Mouse (Mus musculus) heart, postnatal 14 days (tissue): ENCODE data around the gene Rap1gds1. TPM values are rescaled to one million over a fixed set of nuclear protein-coding genes. Genes with fewer than 3 reads are reported as not detected.

Experiments used
- DNase-seq, 2 experiments: peaks; one replicate each; pipeline ENCODE4 v3.0.0; 2021 to 2022
- intact Hi-C: fragments of 180-260 bp; cut with DNase I; formaldehyde crosslinking; loops from one replicate; pipeline ENCODE4 v1.15.1; 2025
- long read RNA-seq, 2 experiments: library from polyadenylated mRNA; stranded (forward); transcript quantifications; one replicate each; pipeline ENCODE4 v2.0.0; 2021
- total RNA-seq, 2 experiments: library from RNA; stranded (reverse); gene quantifications; 2 replicates each; pipeline ENCODE4 v1.2.3; 2021

The Rap1gds1 gene
- 10 to 100 TPM; 32.7 to 35.5 TPM for total RNA-seq
- long read RNA-seq, experiment 1, transcript Rap1gds1-201 (14 exons, 3,383 nt), result minor isoform, 9 of 35 reads
- long read RNA-seq, experiment 1, transcript Rap1gds1-202 (15 exons, 3,669 nt), result major isoform, 14 of 35 reads
- long read RNA-seq, experiment 1, partial matches to known transcripts, result 4 of 35 reads
- long read RNA-seq, experiment 1, other reads (novel, unspliced or antisense), result 7 of 35 reads
- long read RNA-seq, experiment 2, transcript Rap1gds1-202 (15 exons, 3,669 nt), result major isoform, 11 of 33 reads
- long read RNA-seq, experiment 2, transcript Rap1gds1-201 (14 exons, 3,383 nt), result minor isoform, 7 of 33 reads
- long read RNA-seq, experiment 2, partial matches to known transcripts, result 6 of 33 reads
- long read RNA-seq, experiment 2, other reads (novel, unspliced or antisense), result 6 of 33 reads

DNA sequence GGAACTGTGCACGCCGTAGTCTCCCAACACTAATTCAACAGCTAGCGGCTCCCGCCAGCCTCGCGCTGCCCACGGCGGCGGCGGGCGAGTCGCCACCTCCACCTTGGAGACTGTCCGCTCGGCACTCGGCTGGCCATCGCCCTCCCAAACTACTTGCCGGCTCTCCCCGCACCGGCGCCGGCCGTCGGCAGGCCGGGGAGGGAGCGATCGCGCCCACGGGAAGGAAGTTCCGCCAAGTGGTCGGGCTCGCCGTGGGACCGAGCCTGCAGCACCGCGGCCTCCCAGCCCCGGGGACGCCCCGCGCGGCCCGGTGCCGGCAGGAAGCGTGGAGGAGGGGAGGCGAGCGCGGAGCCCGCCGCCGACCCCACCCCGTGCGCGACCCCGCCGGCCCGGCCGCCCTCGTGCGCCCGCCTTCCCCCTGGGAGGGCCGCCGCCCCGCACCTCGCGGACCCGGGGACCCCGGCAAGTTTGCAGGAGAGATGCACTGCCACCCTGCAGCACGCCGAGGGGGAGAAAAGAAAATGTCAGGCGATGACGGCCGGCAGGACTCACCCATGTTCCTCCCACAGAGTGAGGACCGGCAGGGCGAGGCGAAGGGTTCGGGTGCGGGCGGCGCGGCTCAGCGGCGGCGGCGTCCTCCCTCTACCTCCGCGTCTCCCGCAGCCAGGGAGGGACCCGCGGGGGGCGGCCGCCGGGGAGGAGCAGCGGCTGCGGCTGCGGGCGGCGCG is at the start of gene Rap1gds1:
Gene Rap1gds1, minus strand, starts transcription at position 718 of the 728 bp plus-strand sequence.
- peak; percentile 72 to 78 for DNase-seq
- intact Hi-C loops, result loop anchor here (10.0 kb wide), 2 partner anchors 110 to 550 kb away; partner anchors contain the start of gene Eif4e

DNA sequence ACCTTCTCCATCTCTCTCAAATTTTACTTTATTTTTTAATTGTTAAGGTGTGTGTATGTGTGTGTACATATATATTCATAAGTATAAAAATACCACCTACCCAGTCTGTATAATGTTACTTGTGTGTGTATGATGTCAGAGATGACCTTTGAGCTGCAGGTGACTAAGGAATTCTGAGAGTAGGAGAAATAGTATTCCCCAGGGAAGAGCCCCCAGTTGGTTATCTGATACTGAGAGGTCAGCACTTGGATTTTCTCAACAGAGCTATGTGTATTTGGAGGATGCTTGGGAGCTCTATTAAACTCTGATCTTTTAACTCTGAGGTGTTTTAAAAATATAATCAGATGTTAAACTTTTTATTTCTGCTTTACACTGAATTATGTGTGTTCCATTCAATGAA is 43.4 kb upstream of the Rap1gds1 start:
- no peak for DNase-seq
- intact Hi-C loops, result no loop called here

GRCm38 (mm10) chr3:139116733-139117337 is 41.8 kb upstream of the Rap1gds1 start:
- intact Hi-C loops, result no loop called here
- no peak for DNase-seq

GRCm38 (mm10) chr3:139112335-139112973 is 37.5 kb upstream of the Rap1gds1 start:
- no peak for DNase-seq
- intact Hi-C loops, result no loop called here

GRCm38 (mm10) chr3:139111877-139112276 is 36.9 kb upstream of the Rap1gds1 start:
- intact Hi-C loops, result no loop called here
- DNase-seq, result no peak

- no peak for DNase-seq
- intact Hi-C loops, result no loop called here
Observed at GRCm38 (mm10) chr3:139108176-139108575, 33.2 kb upstream of the Rap1gds1 start.

GRCm38 (mm10) chr3:139103914-139104313 is 28.9 kb upstream of the Rap1gds1 start:
- intact Hi-C loops, result no loop called here
- no peak for DNase-seq

DNA sequence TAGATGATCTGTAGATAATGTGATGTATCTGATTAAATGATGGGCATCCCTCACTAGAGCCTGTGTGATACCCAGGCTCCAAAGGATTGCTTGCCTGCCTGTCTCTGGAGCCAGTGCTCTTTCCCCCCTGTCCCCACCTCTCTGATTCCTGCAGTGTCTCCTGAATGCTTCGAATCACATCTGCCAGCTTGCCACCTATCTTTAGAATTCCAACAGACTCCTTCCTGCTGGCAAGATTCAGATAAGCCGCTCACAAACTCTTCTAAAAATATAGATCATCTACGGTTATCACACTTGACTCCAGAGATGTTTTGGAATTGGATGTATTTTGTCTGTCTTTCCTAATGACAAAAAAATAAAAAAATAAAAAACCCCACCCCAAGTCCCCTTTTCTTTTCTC is 28.3 kb upstream of the Rap1gds1 start:
- intact Hi-C loops, result no loop called here
- no peak for DNase-seq

DNA sequence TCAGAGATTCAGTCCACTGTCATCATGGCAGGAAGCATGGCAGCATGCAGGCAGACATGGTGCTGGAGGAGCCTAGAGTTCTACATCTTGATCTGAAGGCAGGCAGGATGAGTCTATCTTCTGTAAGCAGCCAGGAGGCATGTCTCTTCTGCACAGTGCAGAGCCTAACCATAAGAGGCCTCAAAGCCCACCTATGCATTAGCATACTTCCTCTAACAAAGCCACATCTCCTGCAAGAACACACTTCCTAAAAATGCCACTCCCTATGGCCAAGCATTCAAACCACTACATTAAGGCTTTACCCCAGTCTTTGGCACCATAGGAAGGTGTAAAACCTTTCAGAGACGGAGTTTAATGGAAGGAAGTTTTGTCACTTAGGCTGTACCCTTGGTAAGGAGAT is 26.9 kb upstream of the Rap1gds1 start:
- DNase-seq, result no peak
- intact Hi-C loops, result no loop called here

GRCm38 (mm10) chr3:139099284-139099683 is 24.3 kb upstream of the Rap1gds1 start:
- DNase-seq, result no peak
- intact Hi-C loops, result no loop called here

- intact Hi-C loops, result no loop called here
- DNase-seq, result no peak
Observed at GRCm38 (mm10) chr3:139095894-139096293, 20.9 kb upstream of the Rap1gds1 start.

- intact Hi-C loops, result no loop called here
- no peak for DNase-seq
Observed at GRCm38 (mm10) chr3:139088526-139088925, 13.5 kb upstream of the Rap1gds1 start.

GRCm38 (mm10) chr3:139083778-139084539 is 9.0 kb upstream of the Rap1gds1 start:
- intact Hi-C loops, result no loop called here

GRCm38 (mm10) chr3:139079831-139080230 is 4.8 kb upstream of the Rap1gds1 start:
- DNase-seq, result no peak
- intact Hi-C loops, result loop anchor here (10.0 kb wide), 2 partner anchors 115 to 555 kb away; partner anchors contain the start of gene Eif4e

More at GRCm38 (mm10) chr3:139083778-139084539, 9.0 kb upstream of the Rap1gds1 start:
- DNase-seq, result no peak

DNA sequence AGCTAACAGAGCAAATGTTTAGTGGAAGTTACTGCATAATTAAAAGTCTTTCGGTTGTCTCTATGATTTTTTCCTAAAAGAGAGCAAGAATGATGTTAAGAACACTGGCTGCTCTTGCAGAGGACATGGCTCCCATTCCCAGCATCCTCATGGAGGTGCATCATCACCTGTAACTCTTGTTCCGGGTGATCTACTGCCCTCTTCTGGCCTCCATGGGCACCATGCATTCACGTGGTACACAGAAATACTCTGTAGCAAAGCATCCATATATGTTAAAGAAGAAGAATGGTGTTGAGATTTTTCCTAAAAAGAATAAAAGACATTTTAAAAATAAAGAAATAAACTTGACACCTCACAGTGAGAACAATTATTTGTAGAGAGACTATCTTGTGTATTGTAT is 3.0 kb upstream of the Rap1gds1 start:
- no peak for DNase-seq
- intact Hi-C loops, result loop anchor here (10.0 kb wide), 2 partner anchors 113 to 553 kb away; partner anchors contain the start of gene Eif4e

DNA sequence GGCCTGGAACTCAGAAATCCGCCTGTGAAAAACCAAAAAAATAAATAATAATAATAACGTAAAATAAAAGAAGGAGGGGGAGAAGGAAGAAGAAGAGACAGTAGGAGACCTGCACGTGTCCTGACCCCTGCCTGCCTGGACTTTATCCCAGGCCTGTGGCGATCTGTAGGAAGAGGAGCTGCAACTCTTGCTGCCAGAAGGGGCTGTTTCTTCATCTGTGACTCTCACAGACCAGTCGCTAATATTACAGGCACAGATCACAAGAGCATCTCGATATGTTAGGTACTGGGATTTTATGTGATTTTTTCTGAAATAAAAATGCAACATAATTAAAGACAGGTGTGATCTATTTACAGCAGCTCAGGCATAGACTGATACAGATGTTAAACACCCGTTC is 1.1 kb upstream of the Rap1gds1 start:
- intact Hi-C loops, result loop anchor here (10.0 kb wide), 2 partner anchors 111 to 551 kb away; partner anchors contain the start of gene Eif4e
- DNase-seq, result no peak

- intact Hi-C loops, result loop anchor here (10.0 kb wide), 2 partner anchors 111 to 551 kb away; partner anchors contain the start of gene Eif4e
- peak; percentile 93 to 95 for DNase-seq
Observed at GRCm38 (mm10) chr3:139075333-139076058, 495 bp upstream of the Rap1gds1 start.

- intact Hi-C loops, result loop anchor here (10.0 kb wide), 2 partner anchors 109 to 549 kb away; partner anchors contain the start of gene Eif4e
- no peak for DNase-seq
Observed at GRCm38 (mm10) chr3:139073801-139074483, 1.1 kb downstream of the Rap1gds1 start.
